Mouse (Mus musculus) embryonic facial prominence, embryonic 11.5 days (tissue): ENCODE results near the gene Mrps18a. TPM values are rescaled to one million over a fixed set of nuclear protein-coding genes. Genes with fewer than 3 reads are reported as not detected.
A peak's percentile ranks its signal among the peaks of the same experiment; 100 is the strongest.

ENCODE experiments used
- ATAC-seq: fragments of 200-750 bp; cut with Nextera tagmentation; replicated peaks from 2 replicates; pipeline ENCODE4 v1.8.0; 2017; ENCODE audit warnings: low read depth; ENCODE audit not compliant: insufficient number of reproducible peaks, low FRiP score, low TSS enrichment
- DNase-seq: peaks from one replicate; pipeline ENCODE4 v3.0.0-alpha.2; 2015; ENCODE audit warnings: low spot score
- H3K27ac ChIP-seq: fragments of 300-500 bp; sonication (generic); replicated peaks from 2 replicates; pipeline ENCODE4 v1.5.1; 2014; ENCODE audit warnings: mild to moderate bottlenecking, low read depth, low read length, control low read depth
- H3K27me3 ChIP-seq: fragments of 300-500 bp; sonication (generic); 2 replicates; pipeline ENCODE4 v1.6.1; 2014; ENCODE audit warnings: mild to moderate bottlenecking, low read length, moderate library complexity, mixed read lengths; ENCODE audit not compliant: control insufficient read depth, insufficient read depth
- H3K36me3 ChIP-seq: fragments of 300-500 bp; sonication (generic); replicated peaks from 2 replicates; pipeline ENCODE4 v1.6.1; 2014; ENCODE audit warnings: low read depth, mild to moderate bottlenecking, low read length, moderate library complexity, mixed read lengths; ENCODE audit not compliant: control insufficient read depth, insufficient read depth
- H3K4me1 ChIP-seq: fragments of 300-500 bp; sonication (generic); 2 replicates; pipeline ENCODE4 v1.6.1; 2014; ENCODE audit warnings: low read length, mixed read lengths; ENCODE audit not compliant: control insufficient read depth, insufficient read depth
- H3K4me2 ChIP-seq: fragments of 300-500 bp; sonication (generic); 2 replicates; pipeline ENCODE4 v1.6.1; 2014; ENCODE audit warnings: low read depth, mild to moderate bottlenecking, control low read depth, low read length, moderate library complexity
- H3K4me3 ChIP-seq: fragments of 300-500 bp; sonication (generic); 2 replicates; pipeline ENCODE4 v1.5.1; 2014; ENCODE audit warnings: low read depth, low read length, control low read depth
- H3K9ac ChIP-seq: fragments of 300-500 bp; sonication (generic); replicated peaks from 2 replicates; pipeline ENCODE4 v1.6.1; 2014; ENCODE audit warnings: mild to moderate bottlenecking, control low read depth, low read length
- H3K9me3 ChIP-seq: fragments of 300-500 bp; sonication (generic); replicated peaks from 2 replicates; pipeline ENCODE4 v1.6.1; 2016; ENCODE audit warnings: mild to moderate bottlenecking, low read length, inconsistent platforms, mixed read lengths; ENCODE audit not compliant: control insufficient read depth
- WGBS: fragments of 180-500 bp; shearing (Covaris S2); extraction: QIAGEN DNeasy Blood & Tissue Kit; methylation state at CpG from one replicate; pipeline ENCODE4 v1.1.7; 2014; 5-methylcytosine and 5-hydroxymethylcytosine counted together
- polyA plus RNA-seq: library from polyadenylated mRNA; unstranded; fragments of >200 nt; fragmentation: Nextera tagmentation; extraction: Ambion mirVana; gene quantifications from 2 replicates; pipeline ENCODE4 v1.2.1, GENCODE M21; 2014

The Mrps18a gene
- polyA plus RNA-seq, 1 experiment from 2014 or later, result 133 TPM

GRCm38 (mm10) chr17:46075116-46075485, 35.7 kb upstream of the Mrps18a start:
- WGBS, result 52% methylated on average over 3 of the region's 3 CpGs
- no peak for ATAC-seq
- Histone ChIP-seq H3K4me1 (peaks cover 4% of the 10 kb centered on the region; the same call in 1 of the 2 replicates), H3K27ac (no peak overlapping the region), H3K9ac (no peak overlapping the region), H3K9me3 (no peaks in the 10 kb centered on the region), H3K36me3 (no peaks in the 10 kb centered on the region), H3K27me3 (no peaks in the 10 kb centered on the region), H3K4me2 (no peak overlapping the region), H3K4me3 (no peak overlapping the region)
- peak; percentile 64 for DNase-seq

GRCm38 (mm10) chr17:46075551-46076259, 35.1 kb upstream of the Mrps18a start:
- H3K27ac ChIP-seq, result no peak overlapping the region
- DNase-seq (no peak), ATAC-seq (no peak)
- no peaks in the 10 kb centered on the region for H3K27me3 ChIP-seq
- H3K4me1 ChIP-seq, result peaks cover 4% of the 10 kb centered on the region; the same call in 1 of the 2 replicates
- 83% methylated on average over 5 of the region's 5 CpGs for WGBS
- no peak overlapping the region for H3K9ac ChIP-seq
- no peak overlapping the region for H3K4me2 ChIP-seq
- H3K36me3 ChIP-seq, result no peaks in the 10 kb centered on the region
- H3K9me3 ChIP-seq, result no peaks in the 10 kb centered on the region
- no peak overlapping the region for H3K4me3 ChIP-seq

GRCm38 (mm10) chr17:46076260-46076551, 34.6 kb upstream of the Mrps18a start:
- H3K4me1 ChIP-seq, result peaks cover 6% of the 10 kb centered on the region
- no peaks in the 10 kb centered on the region for H3K36me3 ChIP-seq
- H3K27ac ChIP-seq, result no peak overlapping the region
- no peak overlapping the region for H3K4me3 ChIP-seq
- ATAC-seq (no peak), DNase-seq (no peak)
- H3K27me3 ChIP-seq, result no peaks in the 10 kb centered on the region
- H3K4me2 ChIP-seq, result no peak overlapping the region
- WGBS, result 73% methylated on average over 1 of the region's 1 CpGs
- H3K9me3 ChIP-seq, result no peaks in the 10 kb centered on the region
- no peak overlapping the region for H3K9ac ChIP-seq

DNA sequence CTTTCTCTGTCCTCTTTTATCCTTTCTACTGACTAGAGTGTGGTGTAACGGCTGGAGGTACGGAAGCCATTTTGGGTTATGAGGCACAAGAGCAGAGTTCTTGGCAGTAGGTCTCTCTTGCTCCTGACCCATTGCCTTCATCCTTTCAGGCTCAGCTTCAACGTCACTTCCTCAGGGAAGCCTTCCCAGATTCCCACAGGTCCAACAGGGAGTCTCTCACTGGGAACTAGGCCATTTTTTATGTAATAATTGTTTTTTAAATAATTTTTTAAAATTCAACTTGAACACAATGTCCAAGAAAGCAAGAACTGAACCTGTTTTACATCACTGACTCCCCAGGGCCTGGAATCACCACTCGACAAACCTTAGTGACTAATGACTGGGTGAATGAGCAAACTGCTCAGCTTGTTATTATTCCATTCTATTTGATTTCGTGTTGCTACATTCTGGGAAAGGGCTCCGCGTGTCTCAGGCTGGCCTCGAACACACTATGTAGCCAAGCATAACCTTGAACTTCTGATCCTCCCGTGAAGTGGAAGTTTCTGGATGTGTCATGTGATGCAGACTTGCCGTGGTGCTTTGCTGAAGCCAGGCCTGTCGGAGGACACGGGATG, 32.8 kb upstream of the Mrps18a start:
- Histone ChIP-seq H3K36me3 (no peaks in the 10 kb centered on the region), H3K27me3 (no peaks in the 10 kb centered on the region), H3K4me1 (peaks cover 6% of the 10 kb centered on the region), H3K4me2 (no peak overlapping the region), H3K9me3 (no peaks in the 10 kb centered on the region), H3K9ac (no peak overlapping the region), H3K4me3 (no peak overlapping the region), H3K27ac (no peak overlapping the region)
- ATAC-seq (no peak), DNase-seq (no peak)
- WGBS, result 93% methylated on average over 12 of the region's 12 CpGs

DNA sequence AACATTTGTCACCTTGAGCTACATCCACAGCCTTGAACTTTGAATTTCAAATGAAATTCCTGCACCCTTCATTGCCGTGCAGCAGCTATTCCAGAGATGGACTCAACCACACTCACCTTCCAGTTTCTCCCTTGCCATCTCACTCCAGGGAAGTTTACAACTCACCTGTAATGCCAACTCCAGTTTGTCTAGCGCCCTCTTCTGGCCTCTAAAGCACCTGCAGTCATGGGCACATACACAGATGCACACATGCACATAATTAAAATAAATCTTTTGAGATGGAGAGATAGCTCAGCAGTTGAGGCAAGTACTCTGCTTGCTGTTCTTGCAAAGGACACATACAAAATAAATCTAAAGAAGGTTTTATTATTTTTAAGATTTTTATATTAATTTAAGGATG, 31.7 kb upstream of the Mrps18a start:
- no peak overlapping the region for H3K4me3 ChIP-seq
- H3K27ac ChIP-seq, result no peak overlapping the region
- DNase-seq, result no peak
- no peak overlapping the region for H3K9ac ChIP-seq
- WGBS, result 80% methylated on average over 2 of the region's 2 CpGs
- no peaks in the 10 kb centered on the region for H3K9me3 ChIP-seq
- no peaks in the 10 kb centered on the region for H3K27me3 ChIP-seq
- H3K4me1 ChIP-seq, result peaks cover 3% of the 10 kb centered on the region
- no peak overlapping the region for H3K4me2 ChIP-seq
- no peak for ATAC-seq
- no peaks in the 10 kb centered on the region for H3K36me3 ChIP-seq

GRCm38 (mm10) chr17:46080388-46080787, 30.4 kb upstream of the Mrps18a start:
- H3K9me3 ChIP-seq, result no peaks in the 10 kb centered on the region
- DNase-seq, result no peak
- WGBS, result 55% methylated on average over 7 of the region's 7 CpGs
- peaks cover 4% of the 10 kb centered on the region for H3K4me1 ChIP-seq
- H3K4me3 ChIP-seq, result no peak overlapping the region
- no peak overlapping the region for H3K9ac ChIP-seq
- no peak overlapping the region for H3K4me2 ChIP-seq
- H3K36me3 ChIP-seq, result no peaks in the 10 kb centered on the region
- H3K27ac ChIP-seq, result no peak overlapping the region
- no peaks in the 10 kb centered on the region for H3K27me3 ChIP-seq
- ATAC-seq, result no peak

- Histone ChIP-seq H3K4me2 (no peak overlapping the region), H3K27ac (no peak overlapping the region), H3K9ac (no peak overlapping the region), H3K36me3 (no peaks in the 10 kb centered on the region), H3K9me3 (no peaks in the 10 kb centered on the region), H3K27me3 (no peaks in the 10 kb centered on the region), H3K4me3 (no peak overlapping the region), H3K4me1 (peaks cover 6% of the 10 kb centered on the region)
- ATAC-seq (no peak), DNase-seq (no peak)
- WGBS, result 52% methylated on average over 5 of the region's 5 CpGs
Observed at GRCm38 (mm10) chr17:46081042-46081441, 29.7 kb upstream of the Mrps18a start.

DNA sequence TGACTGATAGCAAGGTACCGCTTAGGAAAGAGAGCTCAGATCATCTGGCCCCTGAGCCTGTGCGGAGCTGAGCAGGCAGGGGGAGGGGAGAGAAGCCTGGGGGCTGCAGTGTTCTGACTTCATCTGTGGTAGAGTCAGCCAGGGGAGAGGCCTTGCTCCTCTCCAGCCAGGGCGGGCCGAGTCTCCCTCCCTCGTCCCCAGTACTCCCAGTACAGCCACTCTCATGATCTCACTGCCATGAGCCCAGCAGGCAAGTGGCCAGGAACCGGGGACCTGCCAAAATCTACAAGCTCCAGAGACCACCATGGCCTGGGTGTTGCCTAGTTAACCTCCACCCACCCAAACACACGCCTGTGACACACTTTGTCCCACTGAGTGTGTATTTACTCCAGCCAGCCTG, 29.1 kb upstream of the Mrps18a start:
- Histone ChIP-seq H3K9ac (0 out of 2 replicates have a peak overlapping the region, but pooled peaks have one; percentile 18), H3K27ac (no peak overlapping the region; the same call in 1 of the 2 replicates), H3K4me2 (no peak overlapping the region), H3K4me1 (peaks cover 7% of the 10 kb centered on the region), H3K9me3 (no peaks in the 10 kb centered on the region), H3K36me3 (no peaks in the 10 kb centered on the region), H3K4me3 (no peak overlapping the region), H3K27me3 (no peaks in the 10 kb centered on the region)
- ATAC-seq (no peak; the same call in 1 of the 2 replicates), DNase-seq (no peak)
- 53% methylated on average over 7 of the region's 7 CpGs for WGBS
